Mouse (Mus musculus) liver, embryonic 14.5 days (tissue): Measurements from ENCODE around the gene 2410137M14Rik.

Experiments
- CTCF ChIP-seq: IDR thresholded peaks from 2 replicates; pipeline ENCODE4 v1.5.1; 2016; ENCODE audit warnings: antibody characterized with exemption, low read depth, control low read depth
- EP300 ChIP-seq: IDR thresholded peaks from 2 replicates; pipeline ENCODE4 v1.6.1; 2016; ENCODE audit warnings: antibody characterized with exemption, low read depth

DNA sequence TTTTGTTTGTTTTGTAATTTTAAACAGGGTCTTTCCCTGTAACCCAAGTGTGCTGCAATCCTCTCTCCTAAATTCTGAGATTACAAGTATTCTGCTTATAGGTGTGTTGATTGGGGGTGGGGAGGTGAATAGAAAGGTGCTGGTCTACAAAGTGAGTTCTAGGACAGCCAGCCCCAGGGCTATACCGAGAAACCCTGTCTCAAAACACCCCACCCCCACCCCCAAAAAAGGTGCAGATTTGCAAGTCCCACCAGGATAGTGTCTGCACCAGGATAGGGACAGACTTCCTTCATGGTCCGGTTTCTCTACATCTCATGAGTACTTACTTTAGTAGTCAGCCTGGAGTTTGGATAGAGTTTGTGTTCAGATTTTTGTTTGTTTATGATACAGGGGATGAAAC is 17.4 kb upstream of the 2410137M14Rik start:
- no peak for TF ChIP-seq CTCF
- no peak for TF ChIP-seq EP300
